Mouse (Mus musculus) gastrocnemius, postnatal 25 days (tissue): ENCODE results near the gene Trpc6. TPM values are rescaled to one million over a fixed set of nuclear protein-coding genes. Genes with fewer than 3 reads are reported as not detected.

Experiments used
- DNase-seq: peaks from one replicate; pipeline ENCODE4 v3.0.0; 2022
- long read RNA-seq, 2 experiments: library from polyadenylated mRNA; stranded (forward); transcript quantifications; one replicate each; pipeline ENCODE4 v2.0.0; 2021
- total RNA-seq, 2 experiments: library from RNA; stranded (reverse); gene quantifications; 1 replicate in 1 of 2; 2 replicates in 1 of 2; pipeline ENCODE4 v1.2.3; 2021

The Trpc6 gene
- total RNA-seq, result under 1 TPM; 0.18 to 0.32 TPM
- long read RNA-seq, experiment 1, result 0 reads
- long read RNA-seq, experiment 2, partial matches to known transcripts, result 0 of 1 reads
- long read RNA-seq, experiment 2, other reads (novel, unspliced or antisense), result 0 of 1 reads

- DNase-seq, result peak; percentile 8
Measured at GRCm38 (mm10) chr9:8544041-8544794, at the start of gene Trpc6. Gene Trpc6, plus strand, starts transcription at chr9:8544142.

- DNase-seq, result no peak
Measured at GRCm38 (mm10) chr9:8520911-8521310, 23.0 kb upstream of the Trpc6 start.

- no peak for DNase-seq
Measured at GRCm38 (mm10) chr9:8533670-8534069, 10.3 kb upstream of the Trpc6 start.

- no peak for DNase-seq
Measured at GRCm38 (mm10) chr9:8545236-8545635, 1.3 kb downstream of the Trpc6 start.

DNA sequence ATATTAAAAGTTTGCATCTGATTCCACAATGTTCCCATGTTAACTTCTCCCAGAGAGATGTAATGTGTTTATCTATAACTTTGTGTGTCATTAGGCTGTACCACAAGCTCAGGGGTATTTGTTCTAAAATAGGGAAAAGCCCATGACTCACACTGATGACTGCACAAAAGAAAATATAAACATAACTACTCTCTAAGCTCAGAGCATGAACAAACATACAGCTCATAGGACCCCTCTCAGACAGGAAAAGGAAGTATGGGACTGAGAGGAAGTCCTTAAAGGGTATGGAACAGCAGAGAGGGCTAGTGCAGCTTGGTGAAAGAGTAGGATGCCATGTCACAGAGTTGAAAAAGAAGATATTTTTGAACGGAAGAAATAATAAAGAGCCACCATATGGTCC lies 14.6 kb downstream of the Trpc6 start:
- no peak for DNase-seq

DNA sequence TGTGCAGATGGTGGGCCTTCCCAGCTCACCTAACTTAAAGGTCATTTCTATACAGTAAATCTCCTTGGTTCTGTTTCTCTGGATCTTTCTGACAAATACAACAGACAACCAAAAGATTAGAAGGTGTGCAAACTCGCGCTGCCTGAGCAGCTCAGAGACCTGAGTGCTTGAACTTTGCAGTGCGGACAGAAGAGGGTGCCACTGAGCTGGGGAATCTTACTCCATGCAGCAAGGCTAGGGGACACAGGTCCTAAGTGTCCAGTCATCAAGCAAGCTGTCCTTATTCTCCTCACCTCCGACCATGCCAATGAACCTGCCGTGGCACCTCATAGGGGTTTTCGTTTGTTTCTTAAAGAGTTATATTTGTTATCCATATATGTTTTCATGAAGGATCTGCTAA lies 48.7 kb downstream of the Trpc6 start:
- DNase-seq, result no peak

- no peak for DNase-seq
Measured at GRCm38 (mm10) chr9:8597089-8597488, 53.1 kb downstream of the Trpc6 start.

DNA sequence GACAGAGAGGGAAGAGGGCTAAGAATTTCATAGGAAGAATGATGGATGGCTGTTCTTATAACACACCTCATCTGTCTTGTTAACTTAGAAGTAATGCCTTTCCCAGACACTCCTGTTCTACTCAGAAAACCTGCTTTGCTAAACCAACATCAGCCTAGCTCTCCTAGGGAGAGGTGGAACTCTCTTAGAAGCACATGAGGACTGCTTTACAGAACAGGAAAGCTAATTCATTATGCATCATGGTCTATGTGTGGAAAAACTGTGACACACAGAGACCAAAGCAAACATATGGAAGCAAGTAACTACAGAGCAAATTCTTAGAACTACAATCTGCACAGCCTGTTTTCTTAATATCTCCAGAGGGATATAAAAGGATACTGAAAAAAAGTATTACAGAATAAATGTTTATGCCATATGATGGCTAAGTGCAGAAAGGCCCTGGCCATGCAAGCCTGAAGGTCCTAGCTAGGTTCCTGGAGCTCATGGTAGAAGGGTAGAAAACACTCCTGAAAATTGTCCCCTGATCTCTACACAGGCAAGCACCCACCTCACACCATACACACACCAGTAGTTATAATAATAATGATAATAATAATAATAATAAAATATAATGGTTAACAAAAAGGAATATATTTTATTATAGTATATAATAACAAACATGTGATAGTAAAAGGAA lies 63.0 kb downstream of the Trpc6 start:
- no peak for DNase-seq

GRCm38 (mm10) chr9:8634344-8634743 lies 90.4 kb downstream of the Trpc6 start:
- no peak for DNase-seq

DNA sequence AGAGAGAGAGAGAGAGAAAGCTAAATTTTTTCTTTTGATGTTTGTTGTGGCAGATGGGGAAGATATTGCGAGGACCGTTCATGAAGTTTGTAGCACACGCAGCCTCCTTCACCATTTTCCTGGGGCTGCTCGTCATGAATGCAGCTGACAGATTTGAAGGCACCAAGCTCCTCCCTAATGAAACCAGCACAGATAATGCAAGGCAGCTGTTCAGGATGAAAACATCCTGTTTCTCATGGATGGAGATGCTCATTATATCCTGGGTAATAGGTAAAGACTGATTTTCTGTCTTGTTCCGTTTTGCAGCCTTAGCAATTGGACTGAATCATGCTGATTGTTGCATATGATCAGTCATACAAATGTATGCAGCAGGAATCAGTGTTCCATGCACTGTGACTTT lies 99.5 kb downstream of the Trpc6 start:
- DNase-seq, result no peak

DNA sequence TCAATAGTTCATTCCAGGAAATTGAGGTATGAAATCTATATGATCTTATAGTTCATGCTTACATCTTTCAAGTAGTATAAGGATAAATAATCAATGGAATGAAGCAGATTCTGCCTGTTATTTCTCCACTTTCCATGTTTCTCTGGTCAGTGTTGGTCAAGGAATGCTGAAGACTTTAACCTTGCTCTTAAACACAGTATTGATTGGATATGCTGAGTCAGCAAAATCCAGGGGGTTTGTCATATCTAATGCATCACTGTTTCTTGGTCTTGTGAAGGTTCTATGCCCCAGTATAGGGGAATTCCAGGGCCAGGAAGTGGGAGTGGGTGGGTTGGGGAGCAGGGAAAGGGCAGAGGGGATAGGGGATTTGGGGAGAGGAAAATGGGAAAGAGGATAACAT lies 111.4 kb downstream of the Trpc6 start:
- no peak for DNase-seq

DNA sequence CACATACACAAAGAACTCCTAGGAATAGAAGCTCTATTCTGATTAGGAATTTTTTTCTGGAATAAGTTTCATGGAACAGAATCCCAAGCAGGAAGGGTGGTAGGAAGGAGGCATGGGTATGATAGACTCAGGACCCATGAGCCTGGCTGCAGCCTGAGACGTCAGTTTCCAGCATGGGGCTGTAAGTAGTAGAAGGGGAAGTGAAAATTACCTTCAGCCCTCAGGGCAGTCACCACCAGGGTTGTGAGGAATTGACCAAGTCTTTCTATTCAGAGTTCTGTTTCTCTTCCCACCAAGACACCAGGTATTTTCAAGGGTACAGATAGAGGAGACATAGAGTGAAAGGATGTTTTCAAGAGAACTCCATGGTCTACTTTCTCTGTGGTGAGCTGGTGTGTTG lies 129.0 kb downstream of the Trpc6 start:
- DNase-seq, result no peak

DNA sequence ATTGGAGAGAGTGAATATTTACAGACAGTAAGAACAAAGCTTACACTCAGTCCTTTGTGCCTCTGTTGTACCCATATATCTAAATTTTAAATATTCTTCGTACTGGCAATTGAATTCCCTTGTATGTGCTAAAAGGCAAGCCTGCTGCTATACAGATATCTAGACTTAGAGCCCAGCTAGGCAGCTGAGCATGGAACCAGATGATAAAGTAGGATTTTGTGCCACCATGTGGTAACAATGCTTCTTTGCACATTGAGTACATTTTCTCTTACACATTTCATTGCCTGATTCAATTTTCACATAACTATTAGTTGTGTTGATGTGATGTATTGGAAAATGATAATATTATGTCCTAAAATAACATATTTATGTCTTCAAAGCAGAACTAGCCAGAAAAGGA lies 132.7 kb downstream of the Trpc6 start:
- DNase-seq, result no peak

GRCm38 (mm10) chr9:8693177-8693576 lies 149.2 kb downstream of the Trpc6 start:
- DNase-seq, result no peak

- peak; percentile 15 for DNase-seq
Measured at GRCm38 (mm10) chr9:8700669-8701068, 156.7 kb downstream of the Trpc6 start.

DNA sequence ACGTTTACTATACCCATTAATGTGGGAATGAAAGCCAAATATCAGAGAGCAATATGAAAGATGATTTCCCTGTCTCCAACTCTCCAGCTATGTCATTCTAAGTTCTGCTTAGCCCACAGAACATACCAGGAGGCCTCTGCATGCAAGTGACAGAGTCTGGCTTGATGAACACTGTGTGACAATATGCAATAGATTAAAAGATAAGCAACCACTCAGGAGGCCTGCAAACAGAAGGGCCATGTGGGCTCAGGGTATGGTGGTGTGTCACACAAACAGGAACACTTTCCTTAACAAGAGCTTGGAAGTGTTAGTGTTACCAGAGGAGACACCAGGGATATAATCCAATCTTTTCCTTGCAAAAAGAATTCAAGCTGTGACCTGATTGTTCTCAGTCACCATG lies 159.6 kb downstream of the Trpc6 start:
- no peak for DNase-seq

DNA sequence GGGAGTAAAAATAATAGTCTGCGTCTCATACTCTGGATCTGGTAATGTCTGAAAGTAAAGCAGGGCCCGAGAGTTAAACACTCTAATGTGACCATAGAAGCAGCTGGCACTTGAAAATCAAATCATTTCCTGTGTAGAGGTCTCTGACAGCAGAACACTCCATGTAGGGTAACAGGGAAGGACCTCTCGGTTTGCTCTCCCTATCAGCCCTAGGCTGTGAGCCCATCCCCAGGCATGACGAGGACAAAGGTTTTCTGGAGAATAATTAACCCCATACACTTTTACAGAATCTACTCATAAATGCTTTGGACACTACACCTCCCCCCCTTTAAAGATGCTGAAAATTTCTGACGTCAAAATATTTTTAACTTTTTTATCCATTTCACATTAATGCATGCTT lies 160.0 kb downstream of the Trpc6 start:
- no peak for DNase-seq

DNA sequence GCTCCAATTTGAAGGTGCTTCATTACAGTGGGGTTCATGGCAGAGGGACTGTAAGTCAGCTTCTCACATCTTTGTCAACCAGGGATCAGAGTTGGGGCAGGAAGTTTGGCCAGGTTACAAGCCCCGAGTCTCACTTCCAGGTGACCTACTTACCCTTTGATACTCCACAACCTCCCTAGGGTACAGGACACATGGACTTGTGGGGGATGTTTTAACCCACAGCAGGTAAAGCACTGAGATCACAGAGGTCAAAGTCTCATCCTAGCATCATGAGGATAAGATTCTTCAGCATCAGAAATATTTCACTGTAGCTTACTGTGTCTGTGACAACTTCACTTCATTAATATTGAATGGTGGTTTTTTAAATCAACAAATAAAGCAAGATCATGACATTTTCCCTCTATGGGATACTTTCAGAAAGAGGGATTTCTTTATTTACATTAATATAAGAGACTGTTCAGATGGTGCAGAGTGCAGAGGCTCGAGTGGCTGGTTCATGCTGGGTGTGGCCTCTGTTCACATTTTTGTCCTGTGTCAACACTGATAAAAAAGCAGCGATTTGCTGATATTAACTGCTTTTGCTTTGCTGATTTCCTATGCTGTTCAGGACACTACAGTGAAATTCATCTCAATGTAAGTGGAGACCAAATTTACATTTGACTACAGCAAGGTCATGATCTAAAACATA lies 166.3 kb downstream of the Trpc6 start:
- no peak for DNase-seq

GRCm38 (mm10) chr9:8719017-8719416 lies 175.1 kb downstream of the Trpc6 start:
- no peak for DNase-seq

- DNase-seq, result no peak
Measured at GRCm38 (mm10) chr9:8729056-8729455, 185.1 kb downstream of the Trpc6 start.
